Mouse (Mus musculus) hindbrain, postnatal 0 days (tissue): ENCODE measurements at regions not wholly inside any gene's neighbourhood (a gene's known extent, or its start where the extent isn't known, plus 50 kb on each side); places are given as distances from the start of the nearest gene placed in this dataset.

Experiments
- ATAC-seq: fragments of 200-750 bp; cut with Nextera tagmentation; 2 replicates; pipeline ENCODE4 v1.8.0; 2017; ENCODE audit warnings: mild to moderate bottlenecking, moderate TSS enrichment, moderate library complexity
- DNase-seq: peaks from one replicate; pipeline ENCODE4 v3.0.0-alpha.2; 2015; ENCODE audit warnings: low spot score
- H3K27ac ChIP-seq: fragments of 300-500 bp; sonication (generic); 2 replicates; pipeline ENCODE4 v1.5.1; 2014; ENCODE audit warnings: mild to moderate bottlenecking
- H3K27me3 ChIP-seq: fragments of 300-500 bp; sonication (generic); 2 replicates; pipeline ENCODE4 v1.6.1; 2014; ENCODE audit warnings: low read length, mixed read lengths; ENCODE audit not compliant: insufficient read depth
- H3K36me3 ChIP-seq: fragments of 300-500 bp; sonication (generic); 2 replicates; pipeline ENCODE4 v1.6.1; 2014; ENCODE audit warnings: low read length, mixed read lengths; ENCODE audit not compliant: insufficient read depth
- H3K4me1 ChIP-seq: fragments of 300-500 bp; sonication (generic); 2 replicates; pipeline ENCODE4 v1.6.1; 2014; ENCODE audit warnings: antibody characterized with exemption, low read length, mixed read lengths; ENCODE audit not compliant: insufficient read depth
- H3K4me2 ChIP-seq: fragments of 300-500 bp; sonication (generic); 2 replicates; pipeline ENCODE4 v1.6.1; 2014; ENCODE audit warnings: low read depth, mild to moderate bottlenecking, low read length, moderate library complexity, mixed read lengths
- H3K4me3 ChIP-seq: fragments of 300-500 bp; sonication (generic); 2 replicates; pipeline ENCODE4 v1.5.1; 2014; ENCODE audit warnings: low read length
- H3K9ac ChIP-seq: fragments of 300-500 bp; sonication (generic); replicated peaks from 2 replicates; pipeline ENCODE4 v1.6.1; 2014; ENCODE audit warnings: mild to moderate bottlenecking, low read length, moderate library complexity, mixed read lengths
- H3K9me3 ChIP-seq: fragments of 300-500 bp; sonication (generic); 2 replicates; pipeline ENCODE4 v1.6.1; 2016; ENCODE audit warnings: low read length, mixed read lengths
- CTCF ChIP-seq: IDR thresholded peaks from 2 replicates; pipeline ENCODE4 v1.5.1; 2016; ENCODE audit warnings: antibody characterized with exemption, control low read depth, low read depth
- WGBS: fragments of 180-500 bp; shearing (Covaris S2); extraction: QIAGEN DNeasy Blood & Tissue Kit; methylation state at CpG from one replicate; pipeline ENCODE4 v1.1.7; 2014; 5-methylcytosine and 5-hydroxymethylcytosine counted together

- no peak overlapping the region for H3K9ac ChIP-seq
- ATAC-seq (no peak), DNase-seq (no peak)
- H3K4me1 ChIP-seq, result no peaks in the 10 kb centered on the region
- no peaks in the 10 kb centered on the region for H3K36me3 ChIP-seq
- no peaks in the 10 kb centered on the region for H3K27me3 ChIP-seq
- no peak overlapping the region for H3K4me3 ChIP-seq
- H3K4me2 ChIP-seq, result no peak overlapping the region
- no peaks in the 10 kb centered on the region for H3K9me3 ChIP-seq
- H3K27ac ChIP-seq, result no peak overlapping the region
- WGBS, result 82% methylated on average over 2 of the region's 2 CpGs
- TF ChIP-seq CTCF, result no peak
Observed at GRCm38 (mm10) chr8:9020744-9021143, 330.4 kb upstream of the Arglu1 start.

GRCm38 (mm10) chr8:9020180-9020579, 329.9 kb upstream of the Arglu1 start:
- Histone ChIP-seq H3K9ac (no peak overlapping the region), H3K4me2 (no peak overlapping the region), H3K27me3 (no peaks in the 10 kb centered on the region), H3K4me1 (no peaks in the 10 kb centered on the region), H3K36me3 (no peaks in the 10 kb centered on the region), H3K27ac (no peak overlapping the region), H3K9me3 (no peaks in the 10 kb centered on the region), H3K4me3 (no peak overlapping the region)
- WGBS, result 87% methylated on average over 3 of the region's 3 CpGs
- ATAC-seq (no peak), DNase-seq (no peak)
- no peak for TF ChIP-seq CTCF

GRCm38 (mm10) chr8:9011785-9012510, 321.6 kb upstream of the Arglu1 start:
- H3K4me1 ChIP-seq, result no peaks in the 10 kb centered on the region
- no peak for ATAC-seq
- no peaks in the 10 kb centered on the region for H3K27me3 ChIP-seq
- no peaks in the 10 kb centered on the region for H3K36me3 ChIP-seq
- no peak overlapping the region for H3K27ac ChIP-seq
- WGBS, result 38% methylated on average over 3 of the region's 3 CpGs
- DNase-seq, result no peak
- no peaks in the 10 kb centered on the region for H3K9me3 ChIP-seq
- no peak overlapping the region for H3K4me3 ChIP-seq
- H3K4me2 ChIP-seq, result no peak overlapping the region
- TF ChIP-seq CTCF, result no peak
- H3K9ac ChIP-seq, result no peak overlapping the region

- no peak for ATAC-seq
- no peaks in the 10 kb centered on the region for H3K27me3 ChIP-seq
- H3K9ac ChIP-seq, result no peak overlapping the region
- no peak overlapping the region for H3K27ac ChIP-seq
- no peaks in the 10 kb centered on the region for H3K36me3 ChIP-seq
- WGBS, result 77% methylated on average over 11 of the region's 11 CpGs
- no peaks in the 10 kb centered on the region for H3K9me3 ChIP-seq
- TF ChIP-seq CTCF, result no peak
- no peak for DNase-seq
- H3K4me2 ChIP-seq, result no peak overlapping the region
- no peak overlapping the region for H3K4me3 ChIP-seq
- no peaks in the 10 kb centered on the region for H3K4me1 ChIP-seq
Observed at GRCm38 (mm10) chr8:9008006-9008780, 317.9 kb upstream of the Arglu1 start.

- H3K4me2 ChIP-seq, result no peak overlapping the region
- no peaks in the 10 kb centered on the region for H3K9me3 ChIP-seq
- no peak overlapping the region for H3K4me3 ChIP-seq
- ATAC-seq (no peak), DNase-seq (no peak)
- H3K27me3 ChIP-seq, result no peaks in the 10 kb centered on the region
- 79% methylated on average over 5 of the region's 5 CpGs for WGBS
- no peak for TF ChIP-seq CTCF
- H3K27ac ChIP-seq, result no peak overlapping the region
- H3K36me3 ChIP-seq, result no peaks in the 10 kb centered on the region
- H3K9ac ChIP-seq, result no peak overlapping the region
- no peaks in the 10 kb centered on the region for H3K4me1 ChIP-seq
Observed at GRCm38 (mm10) chr8:8999914-9000313, 309.6 kb upstream of the Arglu1 start.

GRCm38 (mm10) chr8:8997621-8998020, 307.3 kb upstream of the Arglu1 start:
- WGBS, result 64% methylated on average over 7 of the region's 7 CpGs
- Histone ChIP-seq H3K27me3 (no peaks in the 10 kb centered on the region), H3K9ac (no peak overlapping the region), H3K9me3 (no peaks in the 10 kb centered on the region), H3K4me3 (no peak overlapping the region), H3K4me1 (peaks cover 6% of the 10 kb centered on the region; the same call in 1 of the 2 replicates), H3K36me3 (no peaks in the 10 kb centered on the region), H3K27ac (no peak overlapping the region), H3K4me2 (no peak overlapping the region)
- no peak for TF ChIP-seq CTCF
- DNase-seq (no peak), ATAC-seq (no peak)
